Mouse (Mus musculus): ENCODE measurements around the gene Mapkapk2. TPM values are rescaled to one million over a fixed set of nuclear protein-coding genes. Genes with fewer than 3 reads are reported as not detected.
"Not testable (repeated sequence)": the region's sequence is repeated elsewhere in the genome, so short reads cannot be mapped to it uniquely, and the experiment has no call there.

The Mapkapk2 gene
- polyA plus RNA-seq, 1 experiment from 2014 or later, result 129 TPM

GRCm38 (mm10) chr1:131025843-131026190 is 71.8 kb downstream of the Mapkapk2 start:
- ATAC-seq, result no peak
- ChIA-PET CTCF (interaction anchor here (1.1 to 1.2 kb wide), 3 partner anchors 14 to 32 kb away, joined by 3 to 4 read pairs (median 3); no protein-coding TSS in a partner anchor), POLR2A (interaction anchor here (0.7 kb wide), 1 partner anchor 14 kb away, joined by 4 read pairs; no protein-coding TSS in a partner anchor)
- in situ Hi-C loops (cut with MboI; ENCODE audit: low pct_unique_long_range_greater_than_20kb), result no loop called here
- H3K27me3 ChIP-seq, result no peaks in the 10 kb centered on the region
- no peak for TF ChIP-seq CTCF (IDR thresholded peaks at IDR 0.05)
- DNase-seq (ENCODE audit: low read depth, low spot score), result no peak

- ATAC-seq, result no peak
- H3K27me3 ChIP-seq, result peaks cover 3% of the 10 kb centered on the region
- DNase-seq (ENCODE audit: low read depth, low spot score), result no peak
- CTCF ChIA-PET, result interaction anchor here (1.1 to 1.6 kb wide), 3 partner anchors 14 to 454 kb away, joined by 3 to 4 read pairs (median 3); no protein-coding TSS in a partner anchor
- no peak for TF ChIP-seq CTCF (IDR thresholded peaks at IDR 0.05)
- in situ Hi-C loops (cut with MboI; ENCODE audit: low pct_unique_long_range_greater_than_20kb), result no loop called here
- POLR2A ChIA-PET, result interaction anchor here (1.5 kb wide), 1 partner anchor 14 kb away, joined by 4 read pairs; no protein-coding TSS in a partner anchor
These were observed 72.5 kb downstream of the Mapkapk2 start for GRCm38 (mm10) chr1:131024900-131025842.

GRCm38 (mm10) chr1:131023250-131023858 is 74.3 kb downstream of the Mapkapk2 start:
- DNase-seq (ENCODE audit: low read depth, low spot score); ATAC-seq; in situ Hi-C loops (cut with MboI; ENCODE audit: low pct_unique_long_range_greater_than_20kb); H3K27me3 ChIP-seq: not testable (repeated sequence)
- CTCF ChIA-PET, result interaction anchor here (1.0 to 1.1 kb wide), 2 partner anchors 37 to 452 kb away, joined by 3 read pairs; no protein-coding TSS in a partner anchor
- POLR2A ChIA-PET, result interaction anchor here (1.5 kb wide), 1 partner anchor 16 kb away, joined by 4 read pairs; no protein-coding TSS in a partner anchor

DNA sequence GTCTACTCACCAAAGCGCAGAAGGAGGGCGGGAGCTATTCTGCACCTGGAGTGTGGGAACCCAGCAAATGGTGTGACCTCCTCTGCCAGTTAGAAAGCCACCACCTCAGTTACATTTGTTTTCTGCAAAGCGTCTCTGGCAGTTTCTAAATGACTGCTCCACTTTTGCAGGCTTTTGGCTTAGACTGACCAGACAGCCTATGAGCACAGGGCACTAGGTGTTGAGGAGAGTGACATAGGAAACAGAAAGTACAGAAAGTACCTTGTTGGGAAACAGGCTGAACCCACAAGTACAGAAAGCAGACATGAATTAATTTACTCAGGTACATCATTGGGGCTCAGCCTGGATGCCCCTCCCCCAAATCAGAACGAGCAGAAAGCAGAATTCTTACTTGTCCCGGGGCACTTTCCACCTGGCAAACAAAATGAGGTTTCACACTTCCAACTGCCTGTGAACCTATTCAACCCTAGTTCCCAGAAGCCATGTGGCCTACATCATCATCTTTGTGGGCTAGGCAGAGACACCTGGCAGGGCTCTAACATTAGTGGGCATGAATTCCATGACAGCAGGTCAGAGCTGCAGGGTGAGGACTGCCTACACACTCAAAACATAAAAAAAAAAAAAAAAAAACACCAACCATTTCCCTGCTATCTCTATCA is 74.9 kb downstream of the Mapkapk2 start:
- CTCF ChIA-PET, result interaction anchor here (1.5 kb wide), 1 partner anchor 7 kb away, joined by 6 read pairs; no protein-coding TSS in a partner anchor
- H3K27me3 ChIP-seq, result peaks cover 3% of the 10 kb centered on the region
- POLR2A ChIA-PET, result no interaction called here
- TF ChIP-seq CTCF (IDR thresholded peaks at IDR 0.05), result no peak
- DNase-seq (ENCODE audit: low read depth, low spot score) (no peak), ATAC-seq (no peak)
- in situ Hi-C loops (cut with MboI; ENCODE audit: low pct_unique_long_range_greater_than_20kb), result no loop called here

DNA sequence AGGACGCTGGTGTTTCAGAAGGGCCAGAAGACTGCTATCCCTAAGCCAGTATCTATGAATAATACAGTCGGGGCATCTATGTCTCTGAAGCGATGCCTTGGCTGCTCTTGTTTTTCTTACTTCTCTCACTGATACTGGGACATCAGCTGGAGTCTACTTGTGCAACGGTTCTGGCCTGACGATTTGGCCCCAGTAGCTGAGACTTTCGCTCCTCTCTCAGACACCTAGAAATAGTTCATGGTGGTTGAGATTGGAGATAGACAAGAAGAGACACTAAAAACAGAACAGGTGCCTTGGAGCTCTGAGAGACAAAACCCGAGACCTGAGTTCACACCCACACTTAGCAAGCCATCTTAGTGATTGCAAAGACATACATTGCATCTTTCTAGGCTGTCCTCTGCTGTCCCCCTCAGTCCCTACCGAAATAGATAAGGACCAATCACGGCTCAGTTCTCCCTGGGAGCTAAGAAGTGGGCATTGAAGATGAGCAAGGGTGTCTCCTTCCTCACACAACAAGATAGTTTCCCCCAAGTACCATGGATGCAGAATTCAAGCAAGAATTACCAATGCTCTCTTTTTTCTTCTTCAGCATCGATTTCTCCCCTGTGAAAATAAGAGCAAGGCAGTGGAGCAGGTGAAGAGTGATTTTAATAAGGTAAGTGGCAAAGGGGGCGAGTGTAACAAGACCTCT is 75.6 kb downstream of the Mapkapk2 start:
- ATAC-seq (peak; percentile 10), DNase-seq (ENCODE audit: low read depth, low spot score) (no peak)
- in situ Hi-C loops (cut with MboI; ENCODE audit: low pct_unique_long_range_greater_than_20kb), result no loop called here
- CTCF ChIA-PET, result interaction anchor here (0.7 to 1.5 kb wide), 2 partner anchors 8 to 17 kb away, joined by 3 to 6 read pairs; no protein-coding TSS in a partner anchor
- TF ChIP-seq CTCF (IDR thresholded peaks at IDR 0.05), result no peak
- POLR2A ChIA-PET, result no interaction called here
- H3K27me3 ChIP-seq, result peaks cover 3% of the 10 kb centered on the region

DNA sequence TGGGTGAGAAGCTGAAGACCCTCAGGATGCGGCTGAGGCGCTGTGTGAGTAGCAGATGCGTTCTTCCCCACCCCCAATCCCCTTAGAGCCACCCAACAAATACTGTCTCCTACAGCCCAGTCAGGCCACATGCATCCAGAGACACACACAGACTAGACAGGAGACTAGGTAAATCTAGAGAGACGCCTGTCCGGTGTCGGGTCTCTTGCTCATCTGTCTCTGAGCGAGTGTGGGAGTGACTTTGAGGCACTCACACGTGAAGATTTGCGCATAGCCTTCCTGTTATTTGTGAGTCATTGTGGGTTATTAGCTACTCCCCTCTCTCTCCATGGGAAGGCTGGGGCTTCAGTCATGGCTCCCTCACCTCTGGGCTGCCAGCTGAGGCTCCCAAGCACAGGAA is 76.2 kb downstream of the Mapkapk2 start:
- peak; percentile 50 for DNase-seq (ENCODE audit: low read depth, low spot score)
- in situ Hi-C loops (cut with MboI; ENCODE audit: low pct_unique_long_range_greater_than_20kb), result no loop called here
- CTCF ChIA-PET, result interaction anchor here (1.5 kb wide), 1 partner anchor 9 kb away, joined by 6 read pairs; no protein-coding TSS in a partner anchor
- H3K27me3 ChIP-seq, result peaks cover 3% of the 10 kb centered on the region
- TF ChIP-seq CTCF (IDR thresholded peaks at IDR 0.05), result no peak
- ATAC-seq, result peak; percentile 86
- POLR2A ChIA-PET, result no interaction called here

GRCm38 (mm10) chr1:131020425-131021310 is 77.0 kb downstream of the Mapkapk2 start:
- CTCF ChIA-PET, result interaction anchor here (1.2 to 1.5 kb wide), 2 partner anchors 9 to 21 kb away, joined by 4 to 6 read pairs; no protein-coding TSS in a partner anchor
- in situ Hi-C loops (cut with MboI; ENCODE audit: low pct_unique_long_range_greater_than_20kb), result no loop called here
- no peak for ATAC-seq
- peaks cover 3% of the 10 kb centered on the region for H3K27me3 ChIP-seq
- TF ChIP-seq CTCF (IDR thresholded peaks at IDR 0.05), result no peak
- no peak for DNase-seq (ENCODE audit: low read depth, low spot score)
- POLR2A ChIA-PET, result no interaction called here

- ChIA-PET CTCF (interaction anchor here (1.2 kb wide), 1 partner anchor 20 kb away, joined by 4 read pairs; no protein-coding TSS in a partner anchor), POLR2A (no interaction called here)
- in situ Hi-C loops (cut with MboI; ENCODE audit: low pct_unique_long_range_greater_than_20kb), result no loop called here
- ATAC-seq (no peak), DNase-seq (ENCODE audit: low read depth, low spot score) (no peak)
- peaks cover 3% of the 10 kb centered on the region for H3K27me3 ChIP-seq
- no peak for TF ChIP-seq CTCF (IDR thresholded peaks at IDR 0.05)
These were observed 78.0 kb downstream of the Mapkapk2 start, which contains the start of gene Il10 for GRCm38 (mm10) chr1:131019492-131020098. Gene Il10 (plus strand): TSS chr1:131019845.

DNA sequence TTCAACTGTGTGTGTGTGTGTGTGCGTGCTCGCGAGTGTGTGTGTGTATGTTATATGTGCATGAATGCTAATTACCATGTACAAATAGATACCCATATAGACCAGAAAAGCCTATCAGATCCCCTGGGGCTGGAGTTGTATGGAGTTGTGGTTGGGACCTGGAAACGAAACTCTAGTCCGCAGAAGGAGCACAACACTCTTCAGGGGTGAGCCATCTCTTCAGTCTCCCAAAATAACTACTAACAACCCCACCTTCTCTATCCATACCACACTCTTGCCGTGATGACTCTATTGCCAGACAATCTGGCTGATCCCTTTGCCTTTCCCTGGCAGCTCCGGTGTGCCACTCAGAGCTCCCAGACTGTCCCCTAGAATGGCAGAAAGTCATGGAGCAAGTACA is 81.7 kb downstream of the Mapkapk2 start:
- in situ Hi-C loops (cut with MboI; ENCODE audit: low pct_unique_long_range_greater_than_20kb), result no loop called here

More for the DNA sequence above, 81.7 kb downstream of the Mapkapk2 start:
- no peak for TF ChIP-seq CTCF (IDR thresholded peaks at IDR 0.05)
- H3K27me3 ChIP-seq, result peaks cover 3% of the 10 kb centered on the region
- CTCF ChIA-PET, result no interaction called here
- ATAC-seq (no peak), DNase-seq (ENCODE audit: low read depth, low spot score) (no peak)
- POLR2A ChIA-PET, result no interaction called here

All from Patski (cell line).